9 mouse cellular contexts compared by ENCODE assay signal in genomic region chr14:29720334-29720911, GRCm38 (mm10). TPM values are rescaled to one million over a fixed set of nuclear protein-coding genes. Genes with fewer than 3 reads are reported as not detected.
DNase-seq lines count a peak whose midpoint lies in the region; ATAC-seq lines count a peak whose summit lies in the region.
"Had no signal": no experiment of that assay in that cellular context is flagged by ENCODE, and none has a peak within 500 bp of the region (broad histone marks: within the 10 kb centered on the region; RNA-seq: fewer than 3 reads in every experiment).

No protein-coding gene starts in this region.

- no peak overlapping the region for H3K9ac ChIP-seq in heart, embryonic 15.5 days
- H3K9ac ChIP-seq in forebrain, embryonic 11.5 days (ENCODE audit: low read length) = peak overlapping the region; percentile 0; the same call in 1 of the 2 replicates
- H3K9ac ChIP-seq in limb, embryonic 15.5 days = no peak overlapping the region

- WGBS in heart, embryonic 15.5 days = 2% methylated on average over 17 of the region's 17 CpGs
- 2% methylated on average over 17 of the region's 17 CpGs for WGBS in forebrain, embryonic 11.5 days
- 7% methylated on average over 17 of the region's 17 CpGs for WGBS in limb, embryonic 15.5 days

- ATAC-seq in heart, embryonic 15.5 days (replicated peaks; ENCODE audit: insufficient number of reproducible peaks, insufficient read depth, low FRiP score, low read depth) = no peak
- ATAC-seq in forebrain, embryonic 11.5 days (replicated peaks; ENCODE audit: low FRiP score) = no peak
- ATAC-seq in limb, embryonic 15.5 days (ENCODE audit: insufficient number of reproducible peaks, low FRiP score, low TSS enrichment, low read depth) = no peak

- no peak for DNase-seq in heart, adult 8-10 months (ENCODE audit: low spot score)
- DNase-seq in cerebellum, postnatal 14 days = peak; percentile 58 to 79
- DNase-seq in forebrain, embryonic 11.5 days (ENCODE audit: low spot score) = peak; percentile 59
- DNase-seq in thymus, postnatal 25 days = no peak
- DNase-seq in gastrocnemius, postnatal 4 days (ENCODE audit: low spot score in 2 of 2) = no peak
- DNase-seq in lung, postnatal 14 days = no peak
- DNase-seq: gastrocnemius, postnatal 36 days had no signal

- no peaks in the 10 kb centered on the region for H3K36me3 ChIP-seq in heart, embryonic 15.5 days
- no peaks in the 10 kb centered on the region for H3K36me3 ChIP-seq in forebrain, embryonic 11.5 days (ENCODE audit: control insufficient read depth, insufficient read depth, low read length)
- H3K36me3 ChIP-seq in limb, embryonic 15.5 days = no peaks in the 10 kb centered on the region

- no peak overlapping the region for H3K27ac ChIP-seq in heart, embryonic 15.5 days
- H3K27ac ChIP-seq in forebrain, embryonic 11.5 days (ENCODE audit: low read depth, low read length) = no peak overlapping the region
- no peak overlapping the region for H3K27ac ChIP-seq in limb, embryonic 15.5 days

- H3K4me1 ChIP-seq in heart, embryonic 15.5 days (replicated peaks) = peaks cover 27% of the 10 kb centered on the region
- peaks cover 9% of the 10 kb centered on the region for H3K4me1 ChIP-seq in forebrain, embryonic 11.5 days (replicated peaks; ENCODE audit: control insufficient read depth, insufficient read depth, low read length)
- H3K4me1 ChIP-seq in limb, embryonic 15.5 days = peaks cover 27% of the 10 kb centered on the region

- H3K27me3 ChIP-seq in heart, embryonic 15.5 days = peaks cover 82% of the 10 kb centered on the region
- peaks cover 45% of the 10 kb centered on the region for H3K27me3 ChIP-seq in forebrain, embryonic 11.5 days (ENCODE audit: control insufficient read depth, insufficient read depth, low read length)
- peaks cover 76% of the 10 kb centered on the region for H3K27me3 ChIP-seq in limb, embryonic 15.5 days

- H3K9me3 ChIP-seq in heart, embryonic 15.5 days (replicated peaks) = no peaks in the 10 kb centered on the region
- H3K9me3 ChIP-seq in forebrain, embryonic 11.5 days (ENCODE audit: control insufficient read depth, low read length) = no peaks in the 10 kb centered on the region
- no peaks in the 10 kb centered on the region for H3K9me3 ChIP-seq in limb, embryonic 15.5 days

- peak overlapping the region; percentile 100 for H3K4me2 ChIP-seq in heart, embryonic 15.5 days
- H3K4me2 ChIP-seq in forebrain, embryonic 11.5 days (ENCODE audit: low read depth, low read length, severe bottlenecking) = peak overlapping the region; percentile 99
- H3K4me2 ChIP-seq in limb, embryonic 15.5 days = peak overlapping the region; percentile 99; the same call in 1 of the 2 replicates

- peak overlapping the region; percentile 69 for H3K4me3 ChIP-seq in heart, embryonic 15.5 days
- peak overlapping the region; percentile 61; the same call in 1 of the 2 replicates for H3K4me3 ChIP-seq in forebrain, embryonic 11.5 days (ENCODE audit: low read depth, low read length)
- peak overlapping the region; percentile 63 for H3K4me3 ChIP-seq in limb, embryonic 15.5 days

RNA-seq across cellular contexts. Expression of gene Cacna2d3, which starts 1.2 kb away (rescaled TPM):
- 0.39 and 0.43 TPM in 2 replicates for polyA plus RNA-seq in heart, embryonic 15.5 days (2015; fragmentation: Nextera tagmentation; extraction: Ambion mirVana)
- 1 to 10 TPM in 2 of 4 experiments, under 1 TPM in 2; 0.50 to 1.2 (median 0.91) TPM for total RNA-seq in heart, adult 8-10 months (2022)
- 4.5 and 5.1 TPM in 2 replicates for polyA plus RNA-seq in forebrain, embryonic 11.5 days (2014; fragmentation: Nextera tagmentation; extraction: Ambion mirVana)
- 6.5 and 7.2 TPM in 2 replicates for polyA plus RNA-seq in limb, embryonic 15.5 days (2015; fragmentation: Nextera tagmentation; extraction: Ambion mirVana)
- 1 to 10 TPM; 1.9 to 2.1 TPM for total RNA-seq in gastrocnemius, postnatal 4 days (2021)

Comparison
In these comparisons a context has a peak if more than half of its experiments do, and no peak if none do; other contexts are left out.
1. DNase-seq: peak in cerebellum, postnatal 14 days (2 of 2) and forebrain, embryonic 11.5 days (single experiment); none in heart, adult 8-10 months (single experiment), thymus, postnatal 25 days (single experiment), gastrocnemius, postnatal 4 days (0 of 2) and lung, postnatal 14 days (single experiment).
2. Peak in every context shown above with its lines, with median percentiles within 50 percentile points of each other: H3K4me2 ChIP-seq and H3K4me3 ChIP-seq.